Mouse (Mus musculus): ENCODE results near the gene Rnf157.

Rnf157 gene

GRCm38 (mm10) chr11:116434287-116434966 is 21.6 kb upstream of the Rnf157 start:
- DNase-seq (ENCODE audit: low spot score): peak; percentile 79

- peak; percentile 98 for DNase-seq (ENCODE audit: low spot score)
These were observed 20.8 kb upstream of the Rnf157 start, which contains the start of gene Ubald2 for GRCm38 (mm10) chr11:116433356-116434286. Gene Ubald2 (plus strand): TSS chr11:116434094.

GRCm38 (mm10) chr11:116432593-116433355 is 19.9 kb upstream of the Rnf157 start:
- no peak for DNase-seq (ENCODE audit: low spot score)

GRCm38 (mm10) chr11:116432127-116432526 is 19.3 kb upstream of the Rnf157 start:
- DNase-seq (ENCODE audit: low spot score): no peak

GRCm38 (mm10) chr11:116431428-116432077 is 18.7 kb upstream of the Rnf157 start:
- no peak for DNase-seq (ENCODE audit: low spot score)

GRCm38 (mm10) chr11:116430723-116431427 is 18.0 kb upstream of the Rnf157 start:
- DNase-seq (ENCODE audit: low spot score): no peak

GRCm38 (mm10) chr11:116429862-116430613 is 17.2 kb upstream of the Rnf157 start:
- no peak for DNase-seq (ENCODE audit: low spot score)

GRCm38 (mm10) chr11:116428872-116429859 is 16.3 kb upstream of the Rnf157 start:
- no peak for DNase-seq (ENCODE audit: low spot score)

GRCm38 (mm10) chr11:116426852-116427575 is 14.2 kb upstream of the Rnf157 start:
- no peak for DNase-seq (ENCODE audit: low spot score)

GRCm38 (mm10) chr11:116426328-116426727 is 13.5 kb upstream of the Rnf157 start:
- peak; percentile 51 for DNase-seq (ENCODE audit: low spot score)

- no peak for DNase-seq (ENCODE audit: low spot score)
These were observed 12.0 kb upstream of the Rnf157 start for GRCm38 (mm10) chr11:116424621-116425407.

GRCm38 (mm10) chr11:116423782-116424620 is 11.2 kb upstream of the Rnf157 start:
- no peak for DNase-seq (ENCODE audit: low spot score)

- peak; percentile 31 for DNase-seq (ENCODE audit: low spot score)
These were observed 10.4 kb upstream of the Rnf157 start for GRCm38 (mm10) chr11:116423214-116423613.

GRCm38 (mm10) chr11:116422562-116422961 is 9.7 kb upstream of the Rnf157 start:
- DNase-seq (ENCODE audit: low spot score): peak; percentile 30

GRCm38 (mm10) chr11:116421102-116421501 is 8.3 kb upstream of the Rnf157 start:
- peak; percentile 28 for DNase-seq (ENCODE audit: low spot score)

- DNase-seq (ENCODE audit: low spot score): peak; percentile 49
These were observed 6.1 kb upstream of the Rnf157 start for GRCm38 (mm10) chr11:116418841-116419462.

All from testis, postnatal 10 days (tissue).